Mouse (Mus musculus) forebrain, embryonic 11.5 days (tissue): ENCODE data around the gene Tjap1. TPM values are rescaled to one million over a fixed set of nuclear protein-coding genes. Genes with fewer than 3 reads are reported as not detected.

ENCODE experiments used
- ATAC-seq: fragments of 200-750 bp; cut with Nextera tagmentation; replicated peaks from 2 replicates; pipeline ENCODE4 v1.8.0; 2017; ENCODE audit warnings: moderate TSS enrichment; ENCODE audit not compliant: low FRiP score
- DNase-seq: peaks from one replicate; pipeline ENCODE4 v3.0.0-alpha.2; 2017; ENCODE audit warnings: low spot score
- H3K27ac ChIP-seq: fragments of 300-500 bp; sonication (generic); 2 replicates; pipeline ENCODE4 v1.5.1; 2014; ENCODE audit warnings: low read depth, low read length
- H3K27me3 ChIP-seq: fragments of 300-500 bp; sonication (generic); 2 replicates; pipeline ENCODE4 v1.6.1; 2014; ENCODE audit warnings: mild to moderate bottlenecking, low read length, mixed read lengths; ENCODE audit not compliant: control insufficient read depth, insufficient read depth
- H3K36me3 ChIP-seq: fragments of 300-500 bp; sonication (generic); 2 replicates; pipeline ENCODE4 v1.6.1; 2014; ENCODE audit warnings: mild to moderate bottlenecking, low read length, moderate library complexity, mixed read lengths; ENCODE audit not compliant: control insufficient read depth, insufficient read depth
- H3K4me1 ChIP-seq: fragments of 300-500 bp; sonication (generic); replicated peaks from 2 replicates; pipeline ENCODE4 v1.6.1; 2014; ENCODE audit warnings: low read length, mixed read lengths; ENCODE audit not compliant: control insufficient read depth, insufficient read depth
- H3K4me2 ChIP-seq: fragments of 300-500 bp; sonication (generic); 2 replicates; pipeline ENCODE4 v1.6.1; 2014; ENCODE audit warnings: low read depth, mild to moderate bottlenecking, low read length, moderate library complexity, mixed read lengths; ENCODE audit not compliant: severe bottlenecking
- H3K4me3 ChIP-seq: fragments of 300-500 bp; sonication (generic); 2 replicates; pipeline ENCODE4 v1.5.1; 2014; ENCODE audit warnings: low read depth, low read length
- H3K9ac ChIP-seq: fragments of 300-500 bp; sonication (generic); 2 replicates; pipeline ENCODE4 v1.6.1; 2014; ENCODE audit warnings: low read length
- H3K9me3 ChIP-seq: fragments of 300-500 bp; sonication (generic); 2 replicates; pipeline ENCODE4 v1.6.1; 2016; ENCODE audit warnings: low read length, mixed read lengths; ENCODE audit not compliant: control insufficient read depth
- WGBS: fragments of 180-500 bp; shearing (Covaris S2); extraction: QIAGEN DNeasy Blood & Tissue Kit; methylation state at CpG from one replicate; pipeline ENCODE4 v1.1.7; 2014; 5-methylcytosine and 5-hydroxymethylcytosine counted together
- microRNA counts: library from miRNA; unstranded; fragments of <30 nt; microRNA quantifications from one replicate; lab custom pipeline; 2015
- microRNA-seq: library from miRNA; unstranded; fragments of <30 nt; microRNA quantifications from one replicate; pipeline ENCODE4, GENCODE M21; 2016; ENCODE audit not compliant: insufficient number of aligned reads
- polyA plus RNA-seq: library from polyadenylated mRNA; unstranded; fragments of >200 nt; fragmentation: Nextera tagmentation; extraction: Ambion mirVana; gene quantifications from 2 replicates; pipeline ENCODE4 v1.2.1, GENCODE M21; 2014

Gene Tjap1
- polyA plus RNA-seq, 1 experiment from 2014 or later, result 62.6 TPM

DNA sequence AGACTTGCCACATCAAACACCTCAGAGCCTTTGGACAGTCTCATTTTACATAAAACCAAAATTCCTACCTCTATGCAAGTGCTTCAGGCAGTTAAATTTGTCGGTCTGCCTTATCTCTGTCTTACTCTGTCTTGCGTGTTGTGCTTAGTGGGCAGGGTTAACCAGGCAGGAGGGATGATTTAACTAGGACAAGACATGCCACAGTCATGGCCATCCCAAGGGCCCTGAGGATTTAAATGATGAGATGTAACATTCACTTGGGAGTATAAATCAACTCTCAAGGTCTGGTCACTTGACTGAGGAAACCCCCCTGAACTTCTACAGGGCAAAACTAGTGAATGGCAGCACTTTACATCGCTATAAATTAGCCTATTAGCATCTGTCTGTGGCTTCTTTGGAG is 61.2 kb downstream of the Tjap1 start:
- H3K4me3 ChIP-seq, result no peak overlapping the region
- DNase-seq (no peak), ATAC-seq (no peak)
- H3K9me3 ChIP-seq, result no peaks in the 10 kb centered on the region
- 93% methylated on average over 3 of the region's 3 CpGs for WGBS
- H3K27ac ChIP-seq, result no peak overlapping the region
- H3K4me1 ChIP-seq, result no peaks in the 10 kb centered on the region
- H3K27me3 ChIP-seq, result no peaks in the 10 kb centered on the region
- H3K9ac ChIP-seq, result no peak overlapping the region
- H3K4me2 ChIP-seq, result no peak overlapping the region
- peaks cover 13% of the 10 kb centered on the region; the same call in 1 of the 2 replicates for H3K36me3 ChIP-seq

DNA sequence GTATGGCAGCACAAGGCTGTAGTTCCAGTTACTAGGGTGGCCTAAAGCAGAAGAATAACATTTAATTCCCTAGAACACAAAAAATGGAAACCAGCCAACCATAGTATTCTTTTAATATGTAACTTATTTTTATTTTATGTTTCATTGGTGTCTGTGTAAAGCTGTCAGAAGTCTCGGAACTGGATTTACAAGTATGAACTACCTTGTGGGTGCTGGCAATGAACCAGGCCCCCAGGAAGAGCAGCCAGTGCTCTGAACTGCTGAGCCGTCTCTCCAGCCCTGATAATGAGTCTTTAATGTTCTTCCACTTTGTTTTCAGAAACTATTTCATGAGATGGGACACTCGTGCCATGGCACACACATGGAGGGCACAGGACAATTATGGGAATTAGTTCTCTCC is 72.3 kb downstream of the Tjap1 start:
- Histone ChIP-seq H3K9ac (no peak overlapping the region), H3K36me3 (peaks cover 16% of the 10 kb centered on the region), H3K9me3 (no peaks in the 10 kb centered on the region), H3K4me3 (no peak overlapping the region), H3K4me2 (no peak overlapping the region), H3K4me1 (no peaks in the 10 kb centered on the region), H3K27ac (no peak overlapping the region), H3K27me3 (no peaks in the 10 kb centered on the region)
- 88% methylated on average over 3 of the region's 3 CpGs for WGBS
- ATAC-seq, result no peak
- no peak for DNase-seq

MicroRNAs encoded within 50 kb of the gene (microRNA counts, 519-probe panel; counts per million panel counts)
- microRNA mmu-miR-693-3p (lab: Ali Mortazavi, UCI) (31.2 counts per million), microRNA mmu-miR-693-5p (lab: Ali Mortazavi, UCI) (31.2 counts per million)

Small RNA genes lying within 50 kb of the gene (microRNA-seq; reads per million reads assigned to microRNA genes)
- not detected for gene Mir693

Other genes with a start within 250 kb of the Tjap1 start
- gene Mrps18a, start 172.0 kb downstream of the Tjap1 start, polyA plus RNA-seq, result 119 and 127 TPM in 2 replicates
- 14.1 and 15.6 TPM in 2 replicates for gene Rsph9, start 138.8 kb downstream of the Tjap1 start, polyA plus RNA-seq
- 33.7 and 35.4 TPM in 2 replicates for gene Mad2l1bp, start 129.5 kb downstream of the Tjap1 start, polyA plus RNA-seq
- gene Gtpbp2, start 122.0 kb downstream of the Tjap1 start, polyA plus RNA-seq, result 28.7 and 32.6 TPM in 2 replicates
- 14.0 and 14.3 TPM in 2 replicates for gene Polh, start 80.4 kb downstream of the Tjap1 start, polyA plus RNA-seq
- gene Xpo5, start 80.2 kb downstream of the Tjap1 start, polyA plus RNA-seq, result 76.7 and 79.7 TPM in 2 replicates
- 111 and 118 TPM in 2 replicates for gene Polr1c, start 35.0 kb downstream of the Tjap1 start, polyA plus RNA-seq
- 57.8 and 75.5 TPM in 2 replicates for gene Yipf3, start 34.9 kb downstream of the Tjap1 start, polyA plus RNA-seq
- 2.3 and 3.8 TPM in 2 replicates for gene Lrrc73, start 29.5 kb downstream of the Tjap1 start, polyA plus RNA-seq
- gene Dlk2, start 14.4 kb upstream of the Tjap1 start, polyA plus RNA-seq, result 1.2 and 1.5 TPM in 2 replicates
- 7.3 and 8.3 TPM in 2 replicates for gene Abcc10, start 45.3 kb upstream of the Tjap1 start, polyA plus RNA-seq
- gene Zfp318, start 100.7 kb upstream of the Tjap1 start, polyA plus RNA-seq, result 16.4 and 17.0 TPM in 2 replicates
- gene Crip3, start 145.9 kb upstream of the Tjap1 start, polyA plus RNA-seq, result 0.28 and 0.52 TPM in 2 replicates
- not detected in 2 replicates for gene Slc22a7, start 155.4 kb upstream of the Tjap1 start, polyA plus RNA-seq
- 3.5 TPM in 2 replicates for gene Ttbk1, start 204.6 kb upstream of the Tjap1 start, polyA plus RNA-seq
- gene Dnph1, start 213.7 kb upstream of the Tjap1 start, polyA plus RNA-seq, result 87.6 and 89.0 TPM in 2 replicates